Mouse (Mus musculus) small intestine, adult 2 months (tissue): ENCODE results near the gene Mrgpra2a. TPM values are rescaled to one million over a fixed set of nuclear protein-coding genes. Genes with fewer than 3 reads are reported as not detected.

ENCODE experiments used
- H3K27ac ChIP-seq: fragments of 200-500 bp; 2 replicates; pipeline ENCODE4 v1.5.1; 2012; ENCODE audit warnings: low read depth, low read length, control low read depth, inconsistent platforms; ENCODE audit not compliant: insufficient read depth
- H3K27me3 ChIP-seq: fragments of 200-500 bp; 2 replicates; pipeline ENCODE4 v1.6.1; 2012; ENCODE audit warnings: mild to moderate bottlenecking, moderate library complexity, low read length, inconsistent platforms; ENCODE audit not compliant: control insufficient read depth, insufficient read depth
- H3K36me3 ChIP-seq: fragments of 200-500 bp; 2 replicates; pipeline ENCODE4 v1.6.1; 2012; ENCODE audit warnings: mild to moderate bottlenecking, low read length, control low read depth, inconsistent platforms; ENCODE audit not compliant: control insufficient read depth, insufficient read depth
- H3K4me1 ChIP-seq: fragments of 200-500 bp; 2 replicates; pipeline ENCODE4 v1.6.1; 2012; ENCODE audit warnings: low read length, inconsistent platforms, mixed read lengths; ENCODE audit not compliant: control insufficient read depth, insufficient read depth, insufficient read length
- H3K4me3 ChIP-seq: fragments of 200-500 bp; 2 replicates; pipeline ENCODE4 v1.5.1; 2012; ENCODE audit warnings: low read depth, mild to moderate bottlenecking, control low read depth, inconsistent platforms, low read length, moderate library complexity
- CTCF ChIP-seq: fragments of 200-500 bp; IDR thresholded peaks from 2 replicates; pipeline ENCODE4 v1.5.1; 2012; ENCODE audit warnings: low read depth, mild to moderate bottlenecking, control low read depth, inconsistent platforms, low read length, moderate library complexity, mixed read lengths; ENCODE audit not compliant: insufficient replicate concordance, insufficient read length; ENCODE audit errors: extremely low read depth
- POLR2A ChIP-seq: fragments of 200-500 bp; IDR thresholded peaks from 2 replicates; pipeline ENCODE4 v1.6.1; 2012; ENCODE audit warnings: low read depth, mild to moderate bottlenecking, control low read depth, inconsistent platforms, low read length, moderate library complexity
- WGBS: fragments of 180-500 bp; shearing (Covaris S2); methylation state at CpG from one replicate; pipeline ENCODE4 v1.1.7; 2018; 5-methylcytosine and 5-hydroxymethylcytosine counted together
- polyA plus RNA-seq: library from polyadenylated mRNA; depleted of rRNA; stranded (reverse); fragments of >200 nt; gene quantifications from 2 replicates; pipeline ENCODE4 v1.2.3, GENCODE M21; 2012; rRNA removed

The Mrgpra2a gene
- polyA plus RNA-seq, 1 experiment = not detected

DNA sequence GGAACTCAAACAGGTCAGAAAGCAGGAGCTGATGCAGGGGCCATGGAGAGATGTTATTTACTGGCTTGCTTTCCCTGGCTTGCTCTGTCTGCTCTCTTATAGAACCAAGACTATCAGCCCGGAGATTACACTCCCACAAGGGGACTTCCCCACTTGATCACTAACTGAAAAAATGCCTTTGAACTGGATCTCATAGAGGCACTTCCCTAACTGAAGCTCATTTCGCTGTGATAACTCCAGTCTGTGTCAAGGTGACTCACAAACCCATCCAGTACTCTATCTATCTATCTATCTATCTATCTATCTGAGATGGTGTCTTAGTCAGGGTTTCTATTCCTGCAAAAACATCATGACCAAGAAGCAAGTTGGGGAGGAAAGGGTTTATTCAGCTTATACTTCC, 41.3 kb downstream of the Mrgpra2a start:
- TF ChIP-seq POLR2A = no peak
- no peak for TF ChIP-seq CTCF
- Histone ChIP-seq H3K36me3 (no peaks in the 10 kb centered on the region), H3K4me3 (no peak overlapping the region), H3K27me3 (no peaks in the 10 kb centered on the region), H3K27ac (no peak overlapping the region), H3K4me1 (no peaks in the 10 kb centered on the region)
- WGBS = 53% methylated on average over 2 of the region's 2 CpGs

DNA sequence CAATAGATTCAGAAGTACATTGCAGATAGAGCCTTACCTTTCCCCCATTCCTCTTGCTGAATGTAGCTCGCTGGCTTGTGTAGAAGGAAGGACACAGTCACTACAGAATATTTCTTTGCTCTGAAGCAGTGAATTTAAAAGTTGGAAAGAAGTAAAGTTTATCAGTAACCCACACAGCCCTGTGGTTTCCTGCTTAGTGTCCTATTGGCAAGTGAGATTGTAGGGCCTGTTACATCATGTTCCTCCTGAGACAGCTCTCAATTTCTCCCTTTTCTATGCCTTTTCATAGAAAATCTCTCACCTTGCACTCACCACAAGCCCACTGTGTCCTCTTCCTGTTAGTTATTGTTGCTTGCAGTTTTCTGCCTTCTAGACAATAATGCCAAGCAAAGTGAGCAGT, 42.4 kb downstream of the Mrgpra2a start:
- no peak overlapping the region for H3K27ac ChIP-seq
- WGBS = 33% methylated on average over 1 of the region's 1 CpGs
- TF ChIP-seq POLR2A = no peak
- no peak for TF ChIP-seq CTCF
- no peaks in the 10 kb centered on the region for H3K4me1 ChIP-seq
- H3K36me3 ChIP-seq = no peaks in the 10 kb centered on the region
- no peak overlapping the region for H3K4me3 ChIP-seq
- no peaks in the 10 kb centered on the region for H3K27me3 ChIP-seq

DNA sequence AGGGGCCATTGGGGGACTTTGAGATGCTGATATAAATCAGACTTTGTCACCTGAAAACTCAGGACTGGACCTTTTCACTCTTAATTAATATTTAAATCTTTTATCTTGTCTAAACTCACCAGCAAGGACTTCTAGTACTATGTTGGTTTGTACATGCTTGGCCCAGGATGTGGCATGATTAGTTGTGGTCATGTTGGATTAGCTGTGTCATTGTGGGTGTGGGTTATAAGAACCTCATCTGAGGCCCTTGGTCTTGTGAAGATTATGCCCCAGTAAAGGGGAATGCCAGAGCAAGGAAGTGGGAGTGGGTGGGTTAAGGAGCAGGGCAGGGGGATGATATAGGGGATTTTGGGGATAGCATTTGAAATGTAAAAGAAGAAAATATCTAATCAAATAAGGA, 50.8 kb downstream of the Mrgpra2a start:
- TF ChIP-seq POLR2A = no peak
- no peak for TF ChIP-seq CTCF
- H3K4me1 ChIP-seq = no peaks in the 10 kb centered on the region
- no peaks in the 10 kb centered on the region for H3K36me3 ChIP-seq
- H3K27ac ChIP-seq = no peak overlapping the region
- H3K27me3 ChIP-seq = no peaks in the 10 kb centered on the region
- no peak overlapping the region for H3K4me3 ChIP-seq

Other genes with a start within 250 kb of the Mrgpra2a start
- not detected in 2 replicates for gene Mrgpra6, start 247.2 kb downstream of the Mrgpra2a start, polyA plus RNA-seq
- not detected in 2 replicates for gene Mrgpra9, start 199.3 kb downstream of the Mrgpra2a start, polyA plus RNA-seq
- gene Mrgpra1, start 97.9 kb downstream of the Mrgpra2a start, polyA plus RNA-seq = 0.10 TPM in 1 of 2 replicates, not detected in the other
- 0.13 and 0.15 TPM in 2 replicates for gene Mrgpra2b, start 76.7 kb upstream of the Mrgpra2a start, polyA plus RNA-seq
- gene Mrgpra3, start 149.2 kb upstream of the Mrgpra2a start, polyA plus RNA-seq = not detected in 2 replicates